Mouse (Mus musculus) gastrocnemius, adult 8-10 months (tissue): Measurements from ENCODE around the gene Maml2. TPM values are rescaled to one million over a fixed set of nuclear protein-coding genes. Genes with fewer than 3 reads are reported as not detected.
A peak's percentile ranks its signal among the peaks of the same experiment; 100 is the strongest.

Experiments used
- DNase-seq, 2 experiments: peaks; one replicate each; pipeline ENCODE4 v3.0.0; 2022; ENCODE audit warnings: low spot score in 2 of 2
- total RNA-seq, 4 experiments: library from RNA; stranded (reverse); gene quantifications; 2 replicates each; pipeline ENCODE4 v1.2.4; 2022

The Maml2 gene
- total RNA-seq, 4 experiments from 2014 or later, result 1.5 to 3.0 (median 2.2) TPM

DNA sequence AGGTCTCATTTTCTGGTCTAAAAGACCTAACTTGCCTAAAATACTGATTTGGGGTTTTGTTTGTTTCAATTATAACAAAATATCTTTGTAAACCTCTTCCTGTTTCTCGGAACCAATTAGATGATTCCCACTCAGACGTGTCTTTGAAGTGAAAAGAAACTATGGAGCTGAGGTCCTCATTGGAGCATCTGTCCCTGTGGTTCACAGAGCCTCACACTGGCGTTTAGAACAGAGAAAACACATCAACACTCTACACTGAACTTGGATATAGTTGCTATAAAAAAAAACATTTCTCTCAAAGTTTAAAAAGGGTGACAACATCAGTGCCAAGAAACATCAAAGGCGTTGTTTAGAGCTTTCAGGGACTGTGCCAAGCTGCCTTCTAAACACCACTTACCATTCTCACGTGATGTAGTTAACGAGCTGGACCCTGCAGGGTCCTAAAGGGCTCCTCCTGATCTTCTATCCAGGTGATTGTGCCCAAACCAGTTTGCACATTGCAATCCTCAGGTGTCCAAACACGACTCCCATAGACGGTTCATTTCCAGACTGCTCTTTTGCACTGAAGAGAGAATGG, 309.9 kb downstream of the Maml2 start:
- no peak for DNase-seq

GRCm38 (mm10) chr9:13608532-13609071, 310.8 kb downstream of the Maml2 start:
- no peak for DNase-seq

DNA sequence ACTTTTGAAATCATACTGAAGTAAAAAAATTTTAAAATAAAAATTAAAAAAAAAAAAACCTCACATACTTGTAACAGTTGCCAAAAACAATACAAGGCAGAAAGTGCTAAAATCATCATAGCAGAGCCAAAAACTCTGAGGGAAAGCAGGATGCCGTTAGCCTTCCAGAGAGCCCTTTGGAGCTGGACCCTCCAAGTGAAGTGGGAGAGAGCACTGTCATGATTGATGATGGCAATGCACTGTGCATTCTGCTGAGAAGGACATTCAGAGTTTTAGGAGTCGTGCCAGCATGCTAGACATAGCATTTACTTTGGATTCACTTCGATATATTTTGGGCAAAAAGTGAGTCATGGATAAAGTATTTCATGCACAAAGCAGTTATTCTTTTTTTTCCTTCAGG, 313.8 kb downstream of the Maml2 start:
- no peak for DNase-seq

DNA sequence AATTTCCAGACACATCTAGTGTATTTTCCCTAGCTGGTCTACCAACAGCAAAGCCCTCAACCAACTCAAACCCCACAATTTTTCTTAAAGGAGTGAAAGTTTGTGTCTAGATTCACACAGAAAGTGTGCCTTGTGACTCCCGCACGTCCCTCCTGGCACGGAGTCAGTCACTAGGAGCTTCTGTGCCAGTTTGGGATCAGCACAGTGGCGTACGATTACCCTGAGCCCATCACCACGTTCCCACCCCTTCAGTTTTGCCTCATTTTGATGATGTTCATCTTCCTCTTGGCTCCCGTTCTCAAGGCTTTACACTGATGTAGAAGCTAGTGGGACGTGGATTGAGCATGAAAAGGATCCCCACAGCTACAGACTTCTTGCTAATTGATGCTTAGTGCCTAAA, 314.6 kb downstream of the Maml2 start:
- DNase-seq, result no peak

DNA sequence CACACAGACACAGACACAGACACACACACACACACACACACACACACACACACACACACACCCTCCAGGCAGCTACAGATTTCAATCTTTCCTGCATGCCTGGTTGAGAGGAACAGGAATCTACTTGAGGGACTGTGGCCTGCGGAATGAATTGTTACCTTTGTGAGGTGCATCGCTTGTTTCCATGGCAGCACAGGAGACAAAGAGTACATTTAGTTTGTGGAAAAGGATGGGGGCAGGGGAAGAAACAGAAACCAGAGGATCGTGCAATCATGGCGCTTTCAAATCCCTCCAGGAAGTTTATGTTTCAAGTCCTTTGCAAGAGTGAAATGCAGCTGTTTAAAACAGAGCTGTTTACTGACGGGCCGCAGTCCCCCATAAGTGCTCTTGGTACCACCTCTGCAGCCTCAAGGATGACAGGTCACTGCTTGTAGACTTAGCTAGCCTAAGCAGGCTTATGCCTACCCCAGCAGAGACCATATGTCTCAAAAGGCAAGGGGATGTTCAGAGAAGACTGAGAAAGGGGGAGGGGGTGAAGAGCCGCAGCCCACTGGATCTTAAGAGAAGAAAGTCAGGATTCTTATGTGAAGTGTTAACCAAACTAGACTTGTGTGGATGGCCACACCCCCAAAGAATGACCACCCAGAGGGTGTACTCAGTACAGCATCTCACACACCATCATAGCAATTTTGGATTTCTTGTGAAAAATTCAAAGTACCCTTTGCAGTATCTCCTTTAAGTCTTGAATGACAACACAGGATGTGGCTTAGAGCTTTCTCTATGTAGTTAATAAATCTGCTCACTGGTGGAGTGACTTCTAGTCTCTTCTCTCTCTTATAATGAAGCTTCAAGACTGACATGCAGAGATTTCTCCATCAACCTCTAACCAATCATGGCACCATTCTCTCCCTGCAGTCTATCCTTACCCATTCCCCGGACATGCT, 315.8 kb downstream of the Maml2 start:
- no peak for DNase-seq

DNA sequence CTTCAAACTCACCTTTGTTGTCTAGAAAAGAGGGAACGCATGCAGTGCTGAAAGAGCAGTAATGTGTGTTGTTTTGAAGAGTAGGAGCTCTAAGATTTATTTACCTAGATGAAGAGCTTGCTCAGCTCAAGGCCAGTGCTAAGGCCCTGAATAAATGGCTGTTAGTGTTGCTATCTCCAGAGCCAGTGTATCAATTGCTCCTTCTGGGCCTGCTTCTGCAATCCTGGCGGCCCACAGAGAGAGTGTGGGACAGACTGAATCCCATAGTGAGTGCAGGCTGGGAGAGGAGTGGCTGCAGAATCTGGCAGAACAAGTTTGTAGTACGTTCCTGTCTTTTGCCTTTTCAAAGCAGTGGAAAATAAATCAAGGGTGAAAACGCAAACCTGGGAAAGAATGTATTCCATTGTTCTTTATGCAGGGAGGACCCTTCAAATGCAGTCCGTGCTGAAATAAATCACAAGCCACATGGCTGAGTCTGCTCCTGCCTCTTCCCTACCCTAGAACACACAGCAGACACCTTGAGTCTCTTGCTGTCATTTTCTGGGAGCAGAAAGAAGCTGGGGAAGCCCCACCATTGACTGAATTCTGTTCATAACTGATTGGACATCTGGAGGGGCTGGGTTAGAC, 318.7 kb downstream of the Maml2 start:
- DNase-seq, result no peak

- DNase-seq, result no peak
These were observed 323.0 kb downstream of the Maml2 start for GRCm38 (mm10) chr9:13620794-13621193.

DNA sequence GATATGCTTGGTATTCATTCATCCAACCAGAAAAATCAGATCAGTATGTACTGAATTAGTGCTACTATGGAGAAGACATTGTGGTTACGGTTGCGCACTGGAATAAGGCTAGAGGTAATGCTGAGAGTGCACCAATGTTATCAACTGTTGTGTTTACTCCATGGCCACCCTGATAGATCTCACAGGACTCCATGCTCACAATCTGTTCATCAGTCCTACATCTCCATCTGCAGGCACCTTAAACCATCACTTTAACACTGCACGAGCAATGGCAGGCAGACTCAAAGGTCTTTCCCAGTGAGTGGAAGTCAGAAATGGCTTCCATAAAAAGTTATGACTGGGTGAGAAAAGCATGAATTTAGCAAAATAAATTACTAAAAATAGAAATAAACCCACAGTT, 324.2 kb downstream of the Maml2 start:
- no peak for DNase-seq

DNA sequence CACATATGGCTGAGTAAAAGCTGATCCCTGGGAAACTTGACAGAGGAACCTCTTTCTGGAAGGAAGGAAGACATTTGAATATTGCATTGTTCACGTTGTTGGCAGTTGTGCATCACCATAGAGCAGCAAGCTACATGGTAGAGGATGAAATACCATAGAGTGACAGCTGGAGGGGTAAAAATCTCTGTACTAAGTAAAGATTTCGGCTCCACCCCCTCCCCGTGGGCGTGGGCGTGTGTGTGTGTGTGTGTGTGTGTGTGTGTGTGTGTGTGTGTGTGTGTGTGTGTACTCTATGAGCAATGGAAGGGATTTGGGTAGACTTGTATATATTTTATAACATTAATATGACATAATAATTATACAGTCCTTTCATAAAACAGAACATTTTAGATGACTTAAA, 324.7 kb downstream of the Maml2 start:
- DNase-seq, result no peak

- no peak for DNase-seq
These were observed 326.2 kb downstream of the Maml2 start for GRCm38 (mm10) chr9:13623892-13624422.

GRCm38 (mm10) chr9:13624780-13625179, 327.0 kb downstream of the Maml2 start:
- DNase-seq, result no peak

GRCm38 (mm10) chr9:13625215-13625614, 327.5 kb downstream of the Maml2 start:
- no peak for DNase-seq

GRCm38 (mm10) chr9:13626480-13626879, 328.7 kb downstream of the Maml2 start:
- no peak for DNase-seq

GRCm38 (mm10) chr9:13633371-13633770, 335.6 kb downstream of the Maml2 start:
- peak; percentile 8 to 22 for DNase-seq

DNA sequence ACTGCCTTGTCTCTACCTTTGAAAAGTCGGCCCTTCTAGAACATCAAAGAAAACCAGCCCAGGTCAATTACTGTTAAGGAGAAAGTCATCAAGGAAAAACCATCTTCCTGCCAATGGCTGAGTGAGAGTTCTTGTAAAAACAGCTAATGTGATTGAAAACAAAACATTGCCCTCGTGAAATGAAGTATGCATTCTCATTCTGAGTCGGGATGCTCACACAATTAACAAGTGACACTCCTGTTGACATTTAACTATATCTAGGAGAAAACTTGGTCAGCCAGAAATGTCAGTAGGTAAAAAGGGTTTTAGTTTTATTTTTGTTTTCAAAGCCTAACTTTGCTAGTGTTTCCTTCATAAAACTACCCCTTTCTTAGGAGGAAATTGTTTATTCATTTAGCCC, 341.9 kb downstream of the Maml2 start:
- no peak for DNase-seq

GRCm38 (mm10) chr9:13645153-13645552, 347.4 kb downstream of the Maml2 start:
- DNase-seq, result peak; percentile 12 to 22

DNA sequence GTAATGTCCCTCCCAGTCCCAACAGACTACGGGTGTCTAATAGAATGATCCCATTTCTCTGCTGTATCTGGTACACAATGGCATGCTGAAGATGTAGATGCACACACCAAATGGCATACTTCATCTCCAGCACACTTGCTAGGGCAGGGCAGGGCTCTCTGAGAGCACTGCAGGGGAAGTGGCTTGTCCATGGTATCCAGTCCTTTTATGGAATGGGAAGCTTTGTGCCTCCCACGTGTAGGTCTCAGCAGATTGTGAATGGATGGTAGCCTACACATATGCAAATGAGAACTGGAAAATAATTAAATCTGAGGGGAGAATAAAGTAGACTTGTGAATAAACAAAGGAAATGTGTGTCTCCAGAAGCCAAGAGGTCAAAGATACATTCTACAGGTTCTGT, 353.3 kb downstream of the Maml2 start:
- DNase-seq, result no peak

DNA sequence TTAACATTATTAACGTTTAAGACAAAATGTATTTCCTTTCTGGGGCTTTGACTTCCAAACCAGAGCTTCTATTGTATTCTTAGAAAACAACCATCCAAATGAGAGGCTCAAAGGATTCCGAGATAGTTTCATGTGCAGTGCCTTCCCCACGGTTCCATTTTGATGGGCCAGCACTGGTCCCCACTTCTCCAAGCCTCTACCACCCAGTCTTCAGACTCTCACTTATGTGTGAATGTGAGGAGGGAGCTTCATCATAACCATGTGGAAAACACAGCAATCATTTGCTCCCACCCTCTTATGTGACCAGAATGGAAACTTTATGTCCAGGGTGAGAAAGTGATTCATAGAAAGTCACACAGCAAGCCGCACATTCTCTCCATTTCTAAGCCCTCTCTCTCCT, 354.1 kb downstream of the Maml2 start:
- DNase-seq, result no peak

- no peak for DNase-seq
These were observed 354.7 kb downstream of the Maml2 start for GRCm38 (mm10) chr9:13652389-13652877.

- DNase-seq, result no peak
These were observed 355.2 kb downstream of the Maml2 start for GRCm38 (mm10) chr9:13652917-13653316.

GRCm38 (mm10) chr9:13661768-13662623, 364.2 kb downstream of the Maml2 start:
- no peak for DNase-seq
